Mouse (Mus musculus): ENCODE data around the gene Kpna6.

- TF ChIP-seq CTCF (IDR thresholded peaks at IDR 0.05; ENCODE audit: borderline replicate concordance, extremely low read depth, insufficient read depth, insufficient read length), result no peak
- TF ChIP-seq POLR2A (IDR thresholded peaks at IDR 0.05; ENCODE audit: borderline replicate concordance, extremely low read depth, insufficient read depth, insufficient read length, poor library complexity, severe bottlenecking), result no peak
Observed at GRCm38 (mm10) chr4:129681837-129682236, 9.3 kb upstream of the Kpna6 start.

Data from brain, embryonic 14.5 days (tissue).